Mouse (Mus musculus) spleen, adult 2 months (tissue): ENCODE results near the gene Cacna1i.

Experiments
- CTCF ChIP-seq: fragments of 200-500 bp; IDR thresholded peaks from 2 replicates; pipeline ENCODE4 v1.5.1; 2011; ENCODE audit warnings: mild to moderate bottlenecking, inconsistent platforms; ENCODE audit not compliant: insufficient read depth, insufficient read length, insufficient replicate concordance; ENCODE audit errors: extremely low read depth
- POLR2A ChIP-seq: fragments of 200-500 bp; IDR thresholded peaks from 2 replicates; pipeline ENCODE4 v1.6.1; 2011; ENCODE audit warnings: low read depth, low read length, inconsistent platforms

DNA sequence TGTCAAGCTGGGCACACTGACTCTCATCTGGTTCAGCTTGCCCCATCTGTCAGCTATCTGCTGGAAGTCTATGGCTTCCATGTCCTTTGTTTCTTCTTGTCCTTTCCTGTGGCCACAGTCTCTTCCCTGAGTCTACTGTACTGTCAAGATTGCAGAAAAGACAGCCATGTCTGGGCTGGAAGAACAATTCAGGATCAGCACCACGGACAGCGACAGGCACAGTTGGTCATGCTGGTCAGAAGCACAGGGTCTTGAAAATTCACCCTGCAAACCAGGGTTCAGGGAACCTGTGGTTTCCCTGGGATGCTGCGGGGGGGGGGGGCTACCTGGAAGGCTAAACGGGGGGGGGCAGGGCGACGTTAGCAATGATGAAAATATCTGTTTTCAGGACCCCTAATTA lies 9.4 kb upstream of the Cacna1i start:
- TF ChIP-seq CTCF (no peak), POLR2A (no peak)
